Mouse (Mus musculus): ENCODE results near the gene Bnipl. TPM values are rescaled to one million over a fixed set of nuclear protein-coding genes. Genes with fewer than 3 reads are reported as not detected.

Bnipl gene
- polyA plus RNA-seq, 1 experiment from 2014 or later: 0.22 TPM

GRCm38 (mm10) chr3:95228148-95228893, 22.7 kb downstream of the Bnipl start, which contains the start of gene Cdc42se1:
TSS of gene Cdc42se1 (plus strand) at chr3:95228732.
- ATAC-seq (replicated peaks; ENCODE audit: extremely low read depth, insufficient read depth, low FRiP score): peak; percentile 90
- peaks cover 26% of the 10 kb centered on the region for H3K4me1 ChIP-seq (ENCODE audit: control insufficient read depth, insufficient read depth, low read length)

GRCm38 (mm10) chr3:95227214-95227613, 23.8 kb downstream of the Bnipl start:
- Histone ChIP-seq H3K4me2 (ENCODE audit: low read depth, low read length) (peak overlapping the region; percentile 88), H3K4me1 (ENCODE audit: control insufficient read depth, insufficient read depth, low read length) (peaks cover 22% of the 10 kb centered on the region), H3K9me3 (replicated peaks; ENCODE audit: control insufficient read depth, low read length) (0 out of 2 replicates have a peak, but pooled peaks cover 2% of the 10 kb centered on the region), H3K4me3 (ENCODE audit: low read length) (peak overlapping the region; percentile 86), H3K27me3 (ENCODE audit: control insufficient read depth, insufficient read depth, low read length) (no peaks in the 10 kb centered on the region), H3K36me3 (ENCODE audit: control insufficient read depth, insufficient read depth) (peaks cover 15% of the 10 kb centered on the region), H3K9ac (ENCODE audit: low read length) (peak overlapping the region; percentile 95; the same call in 1 of the 2 replicates), H3K27ac (ENCODE audit: low read length) (no peak overlapping the region; the same call in 1 of the 2 replicates)
- no peak for ATAC-seq (replicated peaks; ENCODE audit: extremely low read depth, insufficient read depth, low FRiP score)
- WGBS: 35% methylated on average over 1 of the region's 1 CpGs

More at GRCm38 (mm10) chr3:95228148-95228893, 22.7 kb downstream of the Bnipl start, which contains the start of gene Cdc42se1:
- under 1% methylated on average over 64 of the region's 64 CpGs for WGBS
- Histone ChIP-seq H3K9ac (ENCODE audit: low read length) (peak within 1 kb of the TSS; percentile 95), H3K4me2 (ENCODE audit: low read depth, low read length) (peak within 1 kb of the TSS; percentile 88), H3K36me3 (ENCODE audit: control insufficient read depth, insufficient read depth) (peaks cover 19% of the 10 kb centered on the region), H3K27ac (ENCODE audit: low read length) (peak within 1 kb of the TSS; percentile 97), H3K27me3 (ENCODE audit: control insufficient read depth, insufficient read depth, low read length) (no peaks in the 10 kb centered on the region), H3K4me3 (ENCODE audit: low read length) (peak within 1 kb of the TSS; percentile 86), H3K9me3 (replicated peaks; ENCODE audit: control insufficient read depth, low read length) (0 out of 2 replicates have a peak, but pooled peaks cover 2% of the 10 kb centered on the region)

- H3K4me1 ChIP-seq (ENCODE audit: control insufficient read depth, insufficient read depth, low read length): peaks cover 11% of the 10 kb centered on the region
- peaks cover 19% of the 10 kb centered on the region for H3K36me3 ChIP-seq (ENCODE audit: control insufficient read depth, insufficient read depth)
- H3K9me3 ChIP-seq (replicated peaks; ENCODE audit: control insufficient read depth, low read length): 0 out of 2 replicates have a peak, but pooled peaks cover 2% of the 10 kb centered on the region
- H3K27ac ChIP-seq (ENCODE audit: low read length): no peak overlapping the region
- ATAC-seq (replicated peaks; ENCODE audit: extremely low read depth, insufficient read depth, low FRiP score): no peak
- WGBS: 33% methylated on average over 6 of the region's 6 CpGs
- no peak overlapping the region for H3K4me2 ChIP-seq (ENCODE audit: low read depth, low read length)
- no peak overlapping the region for H3K9ac ChIP-seq (ENCODE audit: low read length)
- H3K27me3 ChIP-seq (ENCODE audit: control insufficient read depth, insufficient read depth, low read length): no peaks in the 10 kb centered on the region
- no peak overlapping the region for H3K4me3 ChIP-seq (ENCODE audit: low read length)
Measured at GRCm38 (mm10) chr3:95224295-95224694, 26.7 kb downstream of the Bnipl start.

- Histone ChIP-seq H3K4me2 (ENCODE audit: low read depth, low read length) (no peak overlapping the region), H3K9me3 (replicated peaks; ENCODE audit: control insufficient read depth, low read length) (0 out of 2 replicates have a peak, but pooled peaks cover 2% of the 10 kb centered on the region), H3K4me1 (ENCODE audit: control insufficient read depth, insufficient read depth, low read length) (peaks cover 13% of the 10 kb centered on the region), H3K27me3 (ENCODE audit: control insufficient read depth, insufficient read depth, low read length) (no peaks in the 10 kb centered on the region), H3K9ac (ENCODE audit: low read length) (no peak overlapping the region), H3K27ac (ENCODE audit: low read length) (no peak overlapping the region), H3K4me3 (ENCODE audit: low read length) (no peak overlapping the region), H3K36me3 (ENCODE audit: control insufficient read depth, insufficient read depth) (peaks cover 19% of the 10 kb centered on the region)
- ATAC-seq (replicated peaks; ENCODE audit: extremely low read depth, insufficient read depth, low FRiP score): no peak
- WGBS: 91% methylated on average over 2 of the region's 2 CpGs
Measured at GRCm38 (mm10) chr3:95223041-95223440, 28.0 kb downstream of the Bnipl start.

- Histone ChIP-seq H3K9me3 (replicated peaks; ENCODE audit: control insufficient read depth, low read length) (0 out of 2 replicates have a peak, but pooled peaks cover 2% of the 10 kb centered on the region), H3K9ac (ENCODE audit: low read length) (no peak overlapping the region; the same call in 1 of the 2 replicates), H3K4me1 (ENCODE audit: control insufficient read depth, insufficient read depth, low read length) (peaks cover 8% of the 10 kb centered on the region), H3K27ac (ENCODE audit: low read length) (peak overlapping the region; percentile 100), H3K27me3 (ENCODE audit: control insufficient read depth, insufficient read depth, low read length) (no peaks in the 10 kb centered on the region), H3K36me3 (ENCODE audit: control insufficient read depth, insufficient read depth) (peaks cover 28% of the 10 kb centered on the region), H3K4me3 (ENCODE audit: low read length) (peak overlapping the region; percentile 97), H3K4me2 (ENCODE audit: low read depth, low read length) (peak overlapping the region; percentile 84)
- ATAC-seq (replicated peaks; ENCODE audit: extremely low read depth, insufficient read depth, low FRiP score): no peak
- 81% methylated on average over 6 of the region's 6 CpGs for WGBS
Measured at GRCm38 (mm10) chr3:95218466-95219137, 32.4 kb downstream of the Bnipl start.

- peak within 1 kb of the TSS; percentile 97 for H3K9ac ChIP-seq (ENCODE audit: low read length)
- ATAC-seq (replicated peaks; ENCODE audit: extremely low read depth, insufficient read depth, low FRiP score): peak; percentile 94
- no peaks in the 10 kb centered on the region for H3K9me3 ChIP-seq (replicated peaks; ENCODE audit: control insufficient read depth, low read length)
- H3K4me2 ChIP-seq (ENCODE audit: low read depth, low read length): peak within 1 kb of the TSS; percentile 84
- WGBS: under 1% methylated on average over 52 of the region's 56 CpGs
- peaks cover 8% of the 10 kb centered on the region for H3K4me1 ChIP-seq (ENCODE audit: control insufficient read depth, insufficient read depth, low read length)
- H3K27me3 ChIP-seq (ENCODE audit: control insufficient read depth, insufficient read depth, low read length): no peaks in the 10 kb centered on the region
- H3K27ac ChIP-seq (ENCODE audit: low read length): peak within 1 kb of the TSS; percentile 100
- H3K36me3 ChIP-seq (ENCODE audit: control insufficient read depth, insufficient read depth): peaks cover 24% of the 10 kb centered on the region
- peak within 1 kb of the TSS; percentile 97 for H3K4me3 ChIP-seq (ENCODE audit: low read length)
Measured at GRCm38 (mm10) chr3:95217255-95218134, 33.5 kb downstream of the Bnipl start, which contains the start of gene Gabpb2. TSS of gene Gabpb2 (minus strand) at chr3:95217916.

GRCm38 (mm10) chr3:95216655-95217254, 34.2 kb downstream of the Bnipl start:
- no peak; the same call in 1 of the 2 replicates for ATAC-seq (replicated peaks; ENCODE audit: extremely low read depth, insufficient read depth, low FRiP score)
- Histone ChIP-seq H3K27ac (ENCODE audit: low read length) (peak overlapping the region; percentile 100), H3K4me3 (ENCODE audit: low read length) (peak overlapping the region; percentile 97), H3K36me3 (ENCODE audit: control insufficient read depth, insufficient read depth) (peaks cover 24% of the 10 kb centered on the region), H3K4me1 (ENCODE audit: control insufficient read depth, insufficient read depth, low read length) (peaks cover 8% of the 10 kb centered on the region), H3K9ac (ENCODE audit: low read length) (peak overlapping the region; percentile 97), H3K27me3 (ENCODE audit: control insufficient read depth, insufficient read depth, low read length) (no peaks in the 10 kb centered on the region), H3K4me2 (ENCODE audit: low read depth, low read length) (peak overlapping the region; percentile 84), H3K9me3 (replicated peaks; ENCODE audit: control insufficient read depth, low read length) (no peaks in the 10 kb centered on the region)
- 18% methylated on average over 4 of the region's 4 CpGs for WGBS

GRCm38 (mm10) chr3:95213609-95213975, 37.4 kb downstream of the Bnipl start:
- WGBS: 96% methylated on average over 1 of the region's 1 CpGs
- no peak overlapping the region for H3K4me3 ChIP-seq (ENCODE audit: low read length)
- H3K27ac ChIP-seq (ENCODE audit: low read length): no peak overlapping the region

More at GRCm38 (mm10) chr3:95213609-95213975, 37.4 kb downstream of the Bnipl start:
- Histone ChIP-seq H3K9ac (ENCODE audit: low read length) (no peak overlapping the region), H3K27me3 (ENCODE audit: control insufficient read depth, insufficient read depth, low read length) (no peaks in the 10 kb centered on the region), H3K4me1 (ENCODE audit: control insufficient read depth, insufficient read depth, low read length) (peaks cover 8% of the 10 kb centered on the region), H3K36me3 (ENCODE audit: control insufficient read depth, insufficient read depth) (peaks cover 15% of the 10 kb centered on the region), H3K4me2 (ENCODE audit: low read depth, low read length) (no peak overlapping the region), H3K9me3 (replicated peaks; ENCODE audit: control insufficient read depth, low read length) (no peaks in the 10 kb centered on the region)
- no peak for ATAC-seq (replicated peaks; ENCODE audit: extremely low read depth, insufficient read depth, low FRiP score)

All from heart, embryonic 16.5 days (tissue).